Mouse (Mus musculus) c-Kit-positive CD71-positive TER-119-negative erythroid progenitor cells, embryonic 14.5 days (primary cell): ENCODE data around the gene Zwilch.

Experiments used
- DNase-seq: peaks from one replicate; pipeline ENCODE4 v3.0.0-alpha.2; 2013; ENCODE audit warnings: low read depth

Gene Zwilch

DNA sequence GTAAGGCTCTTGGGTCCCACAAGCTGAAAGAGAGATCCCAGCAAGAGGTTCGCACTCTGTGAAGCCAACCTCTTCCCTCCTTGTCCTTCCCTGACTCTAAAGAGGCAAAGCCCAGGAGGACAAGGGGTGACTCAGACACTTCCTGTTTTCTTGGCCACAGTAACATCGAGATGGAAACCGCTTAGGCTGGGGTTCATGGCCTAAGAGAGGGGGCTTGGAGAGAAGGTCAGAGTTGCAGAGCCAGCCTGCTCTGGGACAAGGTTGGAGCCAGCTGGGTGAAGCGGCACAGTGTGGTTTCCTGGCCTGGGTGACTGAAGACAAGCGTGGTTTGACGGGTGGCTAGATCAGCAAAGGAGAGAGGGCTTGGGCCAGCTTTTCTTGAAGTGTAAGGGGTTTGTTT is 67.6 kb downstream of the Zwilch start:
- DNase-seq, result no peak

DNA sequence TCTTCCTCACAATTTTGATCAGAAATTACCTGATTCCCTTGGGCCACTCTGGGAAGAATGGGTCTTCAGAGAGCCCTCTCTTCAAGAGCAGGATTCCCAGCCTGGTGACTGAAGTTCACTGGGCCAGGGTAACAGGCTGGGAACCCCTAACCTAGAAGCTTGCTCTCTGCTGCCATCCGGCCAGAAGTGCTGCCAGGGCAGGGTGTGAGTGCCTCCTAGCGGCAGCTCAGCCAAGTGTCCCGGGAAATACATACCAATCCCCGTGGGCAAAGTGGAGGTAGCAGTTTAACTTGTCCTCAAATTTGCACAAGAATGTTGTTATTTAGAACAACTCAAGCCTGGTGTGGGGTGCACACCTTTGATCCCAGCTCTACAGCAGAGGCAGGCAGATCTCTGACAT is 72.5 kb downstream of the Zwilch start:
- DNase-seq, result peak; percentile 48

DNA sequence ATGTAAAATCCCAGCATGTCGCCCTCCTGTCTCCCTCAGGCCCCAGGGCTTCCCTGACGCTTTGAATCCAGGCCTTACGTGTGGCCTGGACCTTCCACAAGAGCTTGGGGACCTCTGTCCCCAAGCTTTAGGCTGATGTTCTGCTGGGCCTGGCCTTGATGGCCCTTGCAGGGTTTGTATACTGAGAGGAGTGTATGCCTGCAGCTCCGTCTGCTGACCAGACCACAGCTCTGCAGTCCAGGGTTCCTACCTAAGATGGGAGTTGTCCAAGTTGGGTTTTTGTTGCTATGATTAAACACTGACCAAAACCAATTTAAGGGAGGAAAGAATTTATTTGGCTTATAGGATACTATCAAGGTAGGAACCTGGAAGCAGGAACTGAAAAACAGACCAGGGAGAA is 74.6 kb downstream of the Zwilch start:
- no peak for DNase-seq

DNA sequence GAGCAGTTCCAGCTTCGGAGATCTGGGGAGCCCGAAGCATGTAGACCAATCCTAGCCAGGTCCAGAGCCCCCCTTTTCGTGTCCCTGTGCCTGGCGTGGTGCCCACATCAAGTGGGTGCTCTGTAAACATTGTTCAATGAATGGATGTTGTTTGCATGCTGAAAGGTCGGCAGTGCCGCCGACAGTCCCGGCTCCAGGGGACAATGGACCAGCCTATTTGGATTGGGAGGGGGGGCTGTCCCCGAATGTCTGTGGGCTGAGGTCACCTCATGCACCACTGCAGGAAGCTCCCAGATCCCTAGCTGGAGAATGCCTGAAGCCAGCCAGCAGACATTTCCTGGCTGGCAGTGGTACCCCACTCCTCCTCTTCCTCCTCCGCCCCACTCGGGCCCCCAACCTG is 78.8 kb downstream of the Zwilch start:
- no peak for DNase-seq

DNA sequence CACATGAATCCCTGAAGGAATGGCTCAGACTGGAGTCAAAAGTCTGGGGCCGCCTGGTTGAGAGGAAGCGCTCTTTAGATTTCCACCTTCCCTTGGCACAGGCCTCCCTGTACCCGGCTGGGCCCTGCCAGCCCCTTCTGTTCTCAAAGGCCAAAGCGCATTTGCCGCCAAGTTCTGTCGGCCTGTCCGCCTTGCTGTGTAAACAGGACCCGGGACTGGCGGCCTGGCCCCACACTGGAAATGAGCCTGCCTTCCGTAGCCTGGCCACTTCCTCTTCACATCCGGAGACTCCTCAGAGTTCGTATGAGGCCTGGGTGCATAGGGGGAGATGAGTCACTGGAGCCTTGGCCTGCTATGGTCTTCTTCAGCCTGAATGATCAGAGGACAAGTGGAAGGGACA is 83.9 kb downstream of the Zwilch start:
- DNase-seq, result no peak

DNA sequence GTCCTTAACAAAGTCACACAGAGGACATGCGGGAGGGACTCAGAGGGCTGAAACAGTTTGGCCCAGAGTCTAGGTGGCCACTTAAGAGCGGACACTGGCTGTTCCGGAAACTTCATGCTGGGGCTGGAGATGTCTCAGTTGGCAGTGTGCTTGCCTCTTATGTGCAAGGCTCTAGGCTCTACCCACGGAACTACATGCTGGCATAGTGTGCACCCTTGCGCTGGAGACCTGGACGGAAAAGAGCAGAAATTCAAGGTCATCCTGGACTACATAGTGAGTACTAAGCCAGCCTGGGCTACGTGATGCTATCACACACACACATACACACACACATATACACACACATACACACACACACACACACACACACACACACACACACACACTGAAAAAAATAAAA is 84.6 kb downstream of the Zwilch start:
- no peak for DNase-seq

DNA sequence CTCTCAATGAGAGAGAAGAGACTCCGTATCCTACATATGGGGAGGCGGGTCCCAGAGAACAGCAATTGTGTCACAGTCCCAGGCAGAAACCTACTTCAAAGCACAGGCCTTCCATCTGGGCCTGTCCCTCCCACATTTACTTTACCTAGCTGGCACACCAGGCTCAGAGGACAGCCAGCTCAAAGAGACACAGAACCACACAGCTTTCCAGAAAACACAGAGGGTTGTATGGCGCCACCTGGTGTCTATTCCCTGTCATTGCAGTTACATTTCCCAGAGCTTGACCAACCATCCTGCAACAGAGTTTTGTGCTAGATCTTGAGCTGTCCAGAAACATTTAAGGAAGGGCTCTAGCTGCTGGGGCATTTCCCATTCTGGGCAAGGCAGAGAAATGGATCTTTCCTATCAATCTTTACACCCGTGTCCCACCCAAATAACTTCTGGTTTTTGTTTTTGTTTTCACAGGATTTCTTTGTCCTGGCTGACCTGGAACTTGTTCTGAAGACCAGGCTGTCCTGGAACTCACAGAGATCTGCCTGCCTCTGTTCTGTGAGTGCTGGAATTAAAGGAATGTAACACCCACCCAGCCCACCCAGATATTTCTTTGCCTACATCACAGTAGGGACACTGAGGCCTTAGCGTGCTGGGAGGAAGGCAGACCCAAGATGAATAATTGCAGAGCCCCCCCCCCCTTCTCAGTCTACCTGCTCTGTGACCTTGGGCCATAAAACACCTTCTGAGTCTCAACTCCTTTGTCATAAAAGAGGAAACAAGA is 85.3 kb downstream of the Zwilch start:
- DNase-seq, result peak; percentile 63
